Mouse (Mus musculus) adrenal gland, postnatal 14 days (tissue): ENCODE measurements at regions not wholly inside any gene's neighbourhood (a gene's known extent, or its start where the extent isn't known, plus 50 kb on each side); places are given as distances from the start of the nearest gene placed in this dataset.
A peak's percentile ranks its signal among the peaks of the same experiment; 100 is the strongest.

ENCODE experiments used
- DNase-seq: peaks from one replicate; pipeline ENCODE4 v3.0.0; 2021; ENCODE audit warnings: mixed read lengths
- microRNA-seq, 2 experiments: library from miRNA; unstranded; fragments of <30 nt; microRNA quantifications; one replicate each; pipeline ENCODE4 v1.2.0; 2021

GRCm38 (mm10) chr6:105389192-105389591, 288.3 kb upstream of the Cntn4 start:
- no peak for DNase-seq

DNA sequence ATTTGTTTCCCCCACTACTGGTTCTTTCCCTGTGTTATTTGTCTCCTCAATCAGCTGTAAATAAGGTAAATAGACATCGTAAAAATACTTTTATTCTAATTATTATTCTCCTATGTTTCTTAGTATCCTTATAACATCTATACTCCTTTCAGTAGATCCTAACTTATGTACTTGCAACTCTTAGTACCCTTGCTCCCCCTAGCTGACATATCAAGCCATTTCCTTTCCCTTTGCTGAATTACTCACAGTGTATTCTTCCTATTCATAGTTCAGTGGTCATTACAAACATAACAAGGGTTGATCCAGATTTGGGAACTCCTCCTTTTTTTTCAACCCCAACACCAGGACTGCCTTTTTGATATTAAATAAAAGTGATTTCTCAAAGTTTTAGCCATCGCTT, 279.1 kb upstream of the Cntn4 start:
- DNase-seq = no peak

DNA sequence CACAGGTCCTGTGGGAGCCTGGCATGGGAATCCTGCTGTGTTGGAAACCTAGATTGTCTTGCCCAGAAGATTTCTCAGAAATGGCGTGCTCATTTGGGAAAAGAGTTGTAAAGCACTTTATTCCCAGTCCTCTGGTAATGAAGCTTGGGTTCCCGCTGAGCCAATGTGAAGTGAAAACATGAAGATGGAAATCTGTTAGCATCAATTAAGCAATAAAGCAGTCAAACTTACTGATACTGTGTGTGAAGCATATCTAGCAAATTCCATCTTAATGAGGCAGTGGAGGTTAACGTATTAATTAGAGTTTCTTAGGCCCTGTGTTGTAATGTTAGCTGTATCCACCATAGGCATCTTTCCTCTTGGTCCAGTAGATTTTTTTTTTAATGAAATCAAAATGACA, 259.9 kb upstream of the Cntn4 start:
- no peak for DNase-seq

DNA sequence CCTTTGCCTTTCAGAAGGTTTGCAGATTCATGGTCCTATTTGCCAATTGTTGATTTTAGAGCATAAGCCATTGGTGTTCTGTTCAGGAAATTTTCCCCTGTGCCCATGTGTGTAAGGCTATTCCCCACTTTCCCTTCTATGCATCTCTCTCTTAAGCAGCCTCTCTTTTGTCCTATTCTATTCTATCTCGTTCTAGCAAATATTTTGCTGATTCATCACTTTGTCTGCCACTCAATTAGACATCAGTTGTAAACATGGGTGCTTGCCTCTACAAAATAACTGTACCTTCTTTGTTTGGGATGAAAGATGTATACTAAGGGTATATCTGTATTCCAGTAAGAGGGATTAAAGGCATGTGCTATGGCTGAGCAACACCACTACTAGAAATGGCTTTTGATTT, 230.3 kb upstream of the Cntn4 start:
- DNase-seq = no peak

GRCm38 (mm10) chr6:105483388-105483787, 194.1 kb upstream of the Cntn4 start:
- peak; percentile 3 for DNase-seq

DNA sequence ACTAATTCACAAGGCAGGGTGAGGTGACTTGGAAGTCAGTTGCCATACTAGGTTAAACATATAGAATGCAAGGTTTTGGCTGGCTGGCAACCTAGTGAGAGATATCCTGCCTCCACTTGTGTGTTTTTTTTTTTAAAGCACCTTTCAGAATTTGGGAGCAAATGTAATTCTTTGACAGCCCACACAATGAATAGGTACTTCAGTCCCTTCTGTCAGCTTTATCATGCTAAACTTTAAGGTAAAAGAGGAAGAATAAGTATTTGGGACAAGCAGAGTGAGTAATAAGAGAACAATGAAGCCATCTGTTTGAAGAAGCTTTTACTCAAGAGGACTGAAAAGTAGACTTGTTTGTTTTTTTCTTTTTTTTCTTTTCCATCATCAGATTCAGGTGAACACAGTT, 184.2 kb upstream of the Cntn4 start:
- DNase-seq = no peak

Small RNA genes lying in the stretch of these regions (microRNA-seq; reads per million reads assigned to microRNA genes)
- gene Gm25570 = 0 reads per million in 2 experiments
